Mouse (Mus musculus): Measurements from ENCODE around the gene A730061H03Rik.

DNA sequence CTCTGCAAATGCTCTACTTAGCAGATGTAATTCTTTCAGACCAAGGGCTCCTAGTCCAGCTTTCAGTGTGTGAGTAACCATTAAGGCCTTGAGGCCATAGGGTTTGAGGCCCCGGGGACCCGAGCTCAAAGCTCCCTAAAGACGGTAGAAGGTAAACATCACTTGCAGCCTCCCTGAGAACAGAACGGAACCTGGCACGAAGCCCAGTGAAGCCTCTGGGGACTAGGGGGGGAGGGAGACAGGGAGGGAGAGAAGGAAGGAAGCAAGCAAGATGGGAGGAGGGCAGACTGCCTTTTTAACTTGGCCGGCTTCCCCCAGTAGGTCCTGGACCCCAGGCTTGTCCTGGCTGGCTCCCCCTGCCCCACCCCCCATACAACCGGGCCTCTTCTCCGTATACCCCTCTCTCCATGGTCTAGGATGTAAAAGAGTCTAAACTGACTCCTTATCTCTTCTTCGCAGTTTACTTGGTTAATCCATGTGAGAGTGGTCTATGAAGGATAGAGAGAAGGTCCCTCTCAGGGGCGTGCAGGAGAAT is 19.4 kb downstream of the A730061H03Rik start:
- TF ChIP-seq CTCF (IDR thresholded peaks at IDR 0.05; ENCODE audit: borderline replicate concordance, insufficient read depth, low read length) (no peak), POLR2A (IDR thresholded peaks at IDR 0.05; ENCODE audit: low read depth, low read length) (peak; percentile 34; the same call in 1 of the 2 replicates)

Measured in embryonic fibroblast, embryonic 13.5 days (primary cell).